Mouse (Mus musculus): ENCODE measurements at regions not wholly inside any gene's neighbourhood (a gene's known extent, or its start where the extent isn't known, plus 50 kb on each side); places are given as distances from the start of the nearest gene placed in this dataset.

DNA sequence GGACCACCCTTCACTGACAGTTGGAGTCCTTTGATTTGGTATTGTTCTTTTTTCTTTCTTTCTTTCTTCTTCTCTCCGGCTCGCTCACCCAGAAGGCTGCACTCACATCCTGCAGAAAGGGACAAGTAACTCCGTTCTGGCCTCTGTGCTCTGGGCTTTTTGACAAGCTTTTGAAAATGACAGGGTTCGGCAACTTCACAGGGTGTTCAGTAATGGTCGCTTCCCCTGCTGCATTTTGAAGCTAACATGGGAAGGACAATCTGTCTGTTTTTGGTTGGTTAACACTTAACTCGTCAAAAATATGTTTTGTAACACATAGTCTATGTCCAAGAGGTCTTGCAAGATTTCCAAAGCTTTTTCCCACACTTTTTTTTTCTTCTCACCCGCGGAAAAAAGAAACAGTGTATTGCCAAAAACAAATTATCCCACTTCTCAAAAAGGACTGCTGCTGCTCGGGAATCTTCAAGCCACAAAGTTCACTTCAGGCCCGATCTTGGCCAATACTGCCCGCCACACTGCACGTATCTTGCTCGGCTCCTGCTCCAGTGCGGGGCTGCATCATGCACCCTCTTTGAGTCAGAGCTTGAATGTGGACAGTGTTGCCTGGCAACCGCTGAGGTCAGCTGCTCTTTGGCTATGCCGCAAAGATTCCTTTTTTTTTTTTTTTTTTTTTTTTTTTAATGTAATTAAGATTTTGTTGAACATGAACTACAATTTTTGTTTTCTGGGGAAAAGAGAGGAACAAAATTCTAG, 209.4 kb upstream of the Inhba start:
- no peak for ATAC-seq (ENCODE audit: poor library complexity, severe bottlenecking)

DNA sequence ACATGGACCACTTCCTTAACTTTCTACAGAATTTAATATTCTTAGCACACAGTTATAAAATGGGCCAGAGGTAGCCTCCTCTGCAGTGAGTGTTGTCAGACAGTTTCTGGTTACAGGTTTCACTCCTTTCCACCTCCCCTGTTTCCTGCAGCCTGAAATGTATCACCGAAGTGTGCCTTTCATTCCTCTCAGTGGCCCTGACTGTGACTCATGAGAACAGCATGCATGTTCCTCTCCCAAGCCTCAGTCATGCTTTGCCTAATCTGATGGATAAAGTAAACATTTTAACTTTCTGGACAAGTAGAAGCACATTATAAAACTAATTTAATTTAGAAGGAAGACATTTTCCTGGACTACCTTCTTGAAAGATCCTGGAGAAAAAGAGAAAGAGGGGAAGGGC, 207.7 kb upstream of the Inhba start:
- no peak for ATAC-seq (ENCODE audit: poor library complexity, severe bottlenecking)

DNA sequence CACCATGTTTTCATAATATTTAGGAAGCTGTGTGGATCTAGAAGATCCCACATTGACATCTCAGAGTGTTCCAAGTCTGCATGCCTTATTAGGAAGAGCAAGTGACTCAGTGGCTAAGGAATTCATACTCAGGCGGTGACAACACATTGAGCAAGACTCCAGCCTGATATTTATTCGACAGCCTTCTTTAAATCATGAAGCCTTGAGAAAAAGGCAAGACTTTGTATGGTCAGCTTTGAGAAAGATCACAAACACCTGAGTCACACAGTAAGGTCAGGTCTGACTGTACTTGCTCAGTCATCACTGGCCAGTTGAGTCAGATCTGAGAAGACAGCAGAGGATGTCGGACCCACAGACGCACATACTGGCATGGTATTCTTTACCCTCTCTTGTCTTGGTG, 204.7 kb upstream of the Inhba start:
- ATAC-seq (ENCODE audit: poor library complexity, severe bottlenecking), result no peak

DNA sequence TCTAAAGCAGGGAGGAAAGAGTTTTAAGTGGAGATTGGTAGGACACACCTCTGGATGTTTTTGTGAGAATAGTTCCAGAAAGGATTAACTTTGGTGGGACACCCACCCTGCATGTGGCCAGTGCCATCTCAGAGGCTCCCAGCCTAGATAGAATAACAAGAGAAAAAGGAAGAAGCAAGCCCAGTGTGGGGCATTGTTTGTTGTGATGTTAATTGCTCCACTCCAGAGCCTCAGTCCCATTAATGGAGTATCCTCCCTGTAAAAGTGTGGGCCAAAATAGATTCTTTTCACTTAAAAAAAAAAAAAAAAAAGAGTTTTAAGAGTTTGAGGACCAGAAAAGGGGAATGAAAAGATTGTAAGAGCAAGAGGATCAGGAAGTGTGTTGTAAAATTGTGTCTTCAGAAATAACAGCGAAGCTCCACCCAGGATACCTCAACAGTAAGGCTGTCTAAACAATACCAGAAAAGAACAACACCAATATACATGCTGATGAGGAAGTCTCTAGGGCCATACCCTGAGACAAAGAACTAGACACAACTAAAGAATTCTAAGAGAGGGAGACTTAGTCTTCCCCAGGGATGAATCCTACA, 189.3 kb upstream of the Inhba start:
- peak; percentile 64 for ATAC-seq (ENCODE audit: poor library complexity, severe bottlenecking)

DNA sequence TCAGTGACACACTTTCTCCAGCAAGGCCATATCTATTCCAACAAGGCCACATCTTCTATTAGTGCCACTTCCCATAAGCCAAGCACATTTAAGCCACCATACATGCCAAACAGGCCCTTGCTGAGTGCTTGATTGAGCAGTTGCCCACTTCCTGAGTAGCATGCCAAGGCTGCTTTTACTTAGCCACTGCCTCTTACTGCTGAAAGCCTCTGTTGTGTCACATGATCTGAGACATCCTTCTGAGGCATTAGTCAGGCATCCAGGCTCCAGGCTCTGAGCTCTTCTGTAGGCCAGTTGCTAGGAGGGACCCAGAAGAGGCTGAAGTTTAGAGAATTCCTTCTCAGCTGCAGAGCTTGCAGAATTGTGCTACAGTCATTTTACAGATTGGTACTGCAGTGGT, 165.8 kb upstream of the Inhba start:
- peak; percentile 36 for ATAC-seq (ENCODE audit: poor library complexity, severe bottlenecking)

DNA sequence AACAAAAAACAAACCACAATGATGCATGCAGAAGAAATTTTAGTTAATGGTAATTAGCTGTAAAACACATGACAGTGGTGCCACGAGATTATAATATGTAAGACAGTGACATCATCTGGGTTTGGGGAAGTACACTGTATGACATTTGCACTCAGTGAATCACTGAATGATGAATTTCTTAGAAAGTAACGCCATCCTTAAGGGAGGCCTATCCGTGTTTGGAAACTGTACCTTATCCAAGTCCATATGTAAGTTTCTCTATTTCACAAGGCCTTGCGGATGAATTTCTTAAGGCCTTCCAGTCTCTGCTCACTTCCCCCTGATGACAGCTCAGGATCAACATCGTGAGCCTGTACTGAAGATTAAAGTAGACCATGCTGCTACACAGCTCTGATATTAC, 163.6 kb upstream of the Inhba start:
- peak; percentile 64 for ATAC-seq (ENCODE audit: poor library complexity, severe bottlenecking)

DNA sequence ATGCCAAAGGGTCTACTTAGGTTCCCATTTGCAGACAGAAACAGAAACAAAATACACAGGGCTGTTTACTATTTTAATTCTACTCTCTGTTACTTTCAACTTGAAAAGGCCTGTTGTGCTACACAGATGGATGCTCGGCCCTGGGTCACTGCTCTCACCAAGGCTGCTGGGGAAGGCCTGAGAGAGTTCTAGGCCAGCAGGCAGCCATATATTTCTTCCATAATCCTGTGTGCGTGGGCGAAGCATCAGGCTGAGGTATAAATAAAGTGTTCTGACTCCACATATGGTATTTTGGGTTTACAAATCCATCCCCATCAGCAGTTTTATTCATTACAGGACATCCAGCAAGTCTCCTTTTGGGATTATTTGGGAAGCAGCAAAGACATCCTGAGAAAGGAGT, 162.5 kb upstream of the Inhba start:
- ATAC-seq (ENCODE audit: poor library complexity, severe bottlenecking), result no peak

DNA sequence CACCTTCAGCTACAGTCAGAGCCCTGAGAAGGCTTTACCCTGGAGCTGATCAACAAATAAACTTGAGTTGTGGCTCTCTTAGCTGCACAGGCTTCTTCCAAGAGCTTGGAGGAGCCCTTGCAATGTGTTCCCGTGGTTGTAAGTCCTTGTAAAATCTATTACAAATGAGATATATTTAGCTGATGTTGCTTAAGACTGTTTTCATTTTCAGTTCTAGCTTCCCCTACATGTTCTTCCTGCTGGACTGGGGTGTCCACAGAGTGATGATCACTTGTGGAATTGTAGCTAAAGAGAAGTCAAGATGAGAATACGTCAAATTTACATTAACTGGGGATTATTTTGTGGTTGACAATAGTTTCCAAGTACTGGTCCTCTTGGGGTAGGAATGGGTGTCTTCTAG, 161.3 kb upstream of the Inhba start:
- peak; percentile 67 for ATAC-seq (ENCODE audit: poor library complexity, severe bottlenecking)

DNA sequence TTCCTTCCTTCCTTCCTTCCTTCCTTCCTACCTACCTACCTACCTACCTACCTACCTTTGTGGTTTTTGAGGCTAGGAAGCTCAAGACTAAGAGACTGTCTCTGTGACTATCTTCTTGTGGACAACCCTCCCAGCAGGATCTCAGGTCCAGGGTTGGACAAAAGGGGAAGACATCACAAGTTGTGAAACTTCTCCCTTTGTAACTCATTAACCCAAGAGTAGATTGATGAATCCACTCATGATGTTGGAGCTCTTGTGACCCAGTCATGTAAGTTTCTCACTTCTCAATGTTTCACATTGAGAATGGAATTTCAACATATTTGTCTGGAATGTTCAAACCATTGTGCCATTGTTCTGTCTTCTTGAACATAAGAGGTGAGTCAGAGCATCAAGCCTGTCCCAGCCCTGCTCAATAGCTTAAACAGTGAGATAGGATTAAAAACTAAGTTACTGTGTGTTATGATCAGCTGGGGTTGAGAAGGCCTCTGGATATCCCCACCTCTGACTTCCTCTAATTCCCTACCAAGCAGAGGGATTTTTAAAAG, 158.6 kb upstream of the Inhba start:
- ATAC-seq (ENCODE audit: poor library complexity, severe bottlenecking), result peak; percentile 68

DNA sequence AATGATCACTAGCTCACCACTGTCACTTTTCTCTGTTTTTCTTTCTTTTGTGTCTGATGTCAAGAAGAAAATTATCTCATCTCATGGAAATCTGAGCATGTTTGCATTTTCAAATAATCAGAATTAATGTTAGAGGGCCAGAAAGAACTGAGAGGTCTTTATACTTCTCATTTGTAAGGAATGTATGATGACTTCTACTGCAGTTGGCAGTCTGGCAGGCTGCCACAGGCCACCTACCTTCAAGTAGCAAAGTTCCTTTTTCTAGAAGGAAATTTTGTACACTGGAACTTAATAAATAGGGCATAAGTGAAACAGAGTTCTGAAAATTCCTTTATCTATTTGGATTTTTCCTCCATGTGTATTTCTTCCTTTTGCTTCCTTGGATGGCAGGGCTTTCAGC, 148.7 kb upstream of the Inhba start:
- ATAC-seq (ENCODE audit: poor library complexity, severe bottlenecking), result no peak

DNA sequence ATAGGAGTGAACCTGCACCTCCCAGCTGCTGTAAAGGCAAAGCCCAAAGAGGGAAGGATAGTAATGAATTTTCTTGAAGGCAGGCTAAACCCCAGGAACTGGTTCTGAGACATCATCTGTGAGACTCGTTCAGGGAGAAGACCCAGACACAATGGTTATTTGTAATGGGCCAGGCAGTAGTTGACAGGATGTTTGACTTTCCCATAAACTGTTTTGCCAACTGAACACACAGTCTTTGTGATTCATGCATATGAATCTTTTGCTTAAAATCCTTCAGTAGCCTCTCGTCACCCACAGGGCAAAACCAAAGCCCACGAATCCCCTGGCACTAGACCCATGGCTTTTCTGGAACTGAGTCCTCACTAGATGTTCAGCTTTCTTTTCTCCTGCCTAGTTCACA, 148.3 kb upstream of the Inhba start:
- ATAC-seq (ENCODE audit: poor library complexity, severe bottlenecking), result no peak

DNA sequence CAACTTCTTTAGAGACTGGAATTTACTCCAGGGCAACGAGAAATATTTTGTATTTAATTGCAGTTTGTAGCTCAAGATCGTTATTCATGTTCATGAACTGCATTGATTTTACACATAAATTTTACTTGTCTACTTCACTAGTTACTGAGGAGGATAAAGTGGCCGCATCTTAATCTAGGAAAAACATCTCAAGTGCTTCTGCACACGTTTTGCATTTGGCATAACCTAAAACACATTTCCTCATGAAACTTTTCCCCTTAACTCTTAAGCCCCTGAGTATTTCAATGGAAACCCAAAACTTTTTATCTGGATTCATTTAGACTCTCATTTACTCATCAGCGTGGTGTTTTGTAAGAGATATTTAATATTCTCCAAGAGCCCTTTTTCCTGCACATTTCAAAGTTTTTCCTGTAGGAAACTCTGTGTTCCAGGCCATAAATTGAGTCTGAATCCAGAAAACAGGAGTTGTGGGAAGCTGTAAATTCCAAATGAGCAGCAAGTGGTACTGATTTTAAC, 144.5 kb upstream of the Inhba start:
- ATAC-seq (ENCODE audit: poor library complexity, severe bottlenecking), result no peak

DNA sequence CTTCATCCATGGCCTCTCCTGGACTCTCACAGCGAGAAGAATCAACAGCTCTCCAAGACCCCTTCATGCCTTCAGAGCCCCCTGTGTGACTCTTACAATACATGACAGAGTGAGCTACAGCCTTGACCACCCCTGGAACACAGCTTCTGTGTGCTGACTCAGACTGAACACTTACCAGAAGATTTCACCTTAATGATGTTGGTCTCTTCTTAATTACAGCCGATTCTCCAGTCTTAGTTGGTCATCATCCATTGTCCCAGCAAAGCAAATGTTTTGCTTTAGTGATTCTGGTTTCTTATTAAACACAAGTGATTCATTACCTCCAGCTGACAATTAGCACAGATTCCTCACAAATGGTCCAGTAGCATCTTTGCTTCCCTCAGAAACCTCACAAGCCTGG, 134.0 kb upstream of the Inhba start:
- ATAC-seq (ENCODE audit: poor library complexity, severe bottlenecking), result no peak

DNA sequence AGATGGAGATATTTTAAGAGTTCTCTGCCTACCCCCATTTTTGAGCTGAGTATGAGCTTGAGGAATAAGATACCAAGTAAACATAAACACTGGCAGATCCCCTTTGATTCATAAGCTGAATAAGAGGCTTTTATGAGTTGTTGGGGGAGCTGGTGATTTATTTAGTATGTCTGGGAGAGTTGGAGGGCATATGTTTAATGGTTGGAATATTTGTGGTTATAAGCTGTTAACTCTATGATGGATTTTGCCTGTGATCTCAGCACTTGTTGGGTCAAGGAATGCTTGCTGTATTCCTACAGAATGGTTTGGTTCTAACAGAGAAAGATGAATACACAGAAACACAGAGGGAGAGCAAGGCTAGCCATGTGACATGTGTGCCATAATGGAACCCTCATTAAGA, 132.1 kb upstream of the Inhba start:
- no peak for ATAC-seq (ENCODE audit: poor library complexity, severe bottlenecking)

DNA sequence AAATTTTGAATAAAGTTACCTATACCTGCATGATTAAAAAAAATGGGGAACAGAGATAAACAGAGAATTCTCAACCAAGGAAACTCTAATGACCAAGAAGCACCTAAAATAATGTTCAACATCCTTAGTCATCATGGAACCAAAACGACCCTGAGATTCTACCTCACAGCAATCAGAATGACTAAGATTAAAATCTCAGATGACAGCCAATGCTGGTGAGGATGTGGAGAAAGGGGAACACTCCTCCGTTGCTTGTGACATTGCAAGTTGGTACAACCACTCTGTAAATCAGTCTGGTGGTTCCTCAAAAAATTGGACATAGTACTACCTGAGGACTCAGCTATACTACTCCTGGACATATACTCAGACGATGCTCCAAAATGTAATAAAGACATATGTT, 120.9 kb upstream of the Inhba start:
- ATAC-seq (ENCODE audit: poor library complexity, severe bottlenecking), result peak; percentile 87

DNA sequence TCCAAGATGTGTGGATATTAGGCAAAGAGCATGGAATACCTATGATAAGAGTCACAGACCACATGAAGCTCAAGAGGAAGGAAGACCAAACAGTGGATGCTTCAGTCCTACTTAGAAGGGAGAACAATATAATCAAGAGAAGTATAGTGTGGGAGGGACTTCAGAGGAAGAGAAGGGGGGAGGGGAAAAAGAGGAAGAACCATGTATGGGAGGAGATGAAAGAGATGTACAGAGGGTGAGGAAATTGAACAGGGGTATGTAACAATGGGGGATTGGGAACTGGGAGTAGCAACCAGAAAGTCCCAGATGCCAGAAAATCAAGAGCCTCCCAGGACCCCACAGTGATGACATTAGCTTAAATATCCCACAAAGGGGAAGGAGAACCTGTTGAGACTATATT, 120.2 kb upstream of the Inhba start:
- ATAC-seq (ENCODE audit: poor library complexity, severe bottlenecking), result peak; percentile 91

DNA sequence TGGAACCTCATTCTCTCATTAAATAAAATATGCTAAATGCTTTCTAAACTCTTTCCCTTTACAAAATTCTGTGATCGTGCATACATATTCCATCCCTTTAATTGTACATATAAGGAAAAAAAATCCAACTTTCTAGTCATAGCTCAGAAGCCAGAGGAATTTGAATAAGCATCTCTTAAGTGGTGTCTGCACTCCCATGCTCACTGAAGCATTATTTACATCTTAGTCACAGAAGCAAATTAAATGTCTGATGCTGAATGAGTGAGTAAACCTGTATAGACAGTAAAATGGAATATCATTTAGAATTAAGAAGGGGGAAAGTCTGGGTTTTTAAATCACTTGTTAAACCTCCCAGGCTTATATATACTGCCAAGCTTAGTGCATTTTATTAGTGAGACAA, 113.5 kb upstream of the Inhba start:
- no peak for ATAC-seq (ENCODE audit: poor library complexity, severe bottlenecking)

DNA sequence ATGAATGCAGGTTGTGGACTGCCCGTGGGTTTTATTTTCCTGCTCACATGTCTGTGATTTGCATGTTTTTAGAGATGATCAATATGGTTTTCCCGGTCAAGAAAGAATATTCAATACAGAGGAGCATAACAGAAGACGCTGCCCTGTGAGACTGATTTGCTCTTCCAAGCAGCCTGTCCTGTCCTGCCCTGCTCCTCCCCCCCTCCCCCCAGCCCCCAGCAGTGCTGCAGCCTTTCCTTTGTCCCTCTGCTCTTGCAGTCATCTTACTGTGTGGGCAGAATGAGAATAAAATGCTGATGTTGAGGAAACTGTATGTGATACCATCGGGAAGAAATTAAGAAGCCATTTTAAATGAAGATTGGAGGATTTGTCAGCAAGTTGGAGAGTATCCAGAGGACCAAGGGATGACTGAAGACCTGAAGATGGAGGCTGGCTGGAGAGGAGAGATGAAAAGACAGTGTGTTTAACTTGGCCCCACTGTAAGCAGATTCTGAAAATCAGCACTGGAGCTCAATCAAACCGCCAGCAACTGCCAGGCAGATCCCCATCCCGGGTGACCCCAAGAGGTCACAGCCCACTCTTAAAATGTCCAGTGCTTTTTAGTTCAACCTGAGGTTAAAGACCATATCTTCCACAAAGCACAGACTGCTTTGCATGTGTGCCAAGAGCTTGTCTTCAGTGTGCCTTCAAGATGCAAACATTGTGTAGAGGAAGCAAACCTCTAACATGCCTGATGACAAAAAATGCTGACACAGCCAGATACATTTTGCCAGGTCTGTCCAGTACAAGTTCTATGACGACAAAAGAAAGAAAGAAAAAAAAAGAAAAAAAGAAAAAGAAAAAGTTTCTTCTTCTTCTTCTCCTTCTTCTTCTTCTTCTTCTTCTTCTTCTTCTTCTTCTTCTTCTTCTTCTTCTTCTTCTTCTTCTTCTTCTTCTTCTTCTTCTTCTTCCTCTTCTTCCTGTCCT, 109.7 kb upstream of the Inhba start:
- ATAC-seq (ENCODE audit: poor library complexity, severe bottlenecking), result no peak

DNA sequence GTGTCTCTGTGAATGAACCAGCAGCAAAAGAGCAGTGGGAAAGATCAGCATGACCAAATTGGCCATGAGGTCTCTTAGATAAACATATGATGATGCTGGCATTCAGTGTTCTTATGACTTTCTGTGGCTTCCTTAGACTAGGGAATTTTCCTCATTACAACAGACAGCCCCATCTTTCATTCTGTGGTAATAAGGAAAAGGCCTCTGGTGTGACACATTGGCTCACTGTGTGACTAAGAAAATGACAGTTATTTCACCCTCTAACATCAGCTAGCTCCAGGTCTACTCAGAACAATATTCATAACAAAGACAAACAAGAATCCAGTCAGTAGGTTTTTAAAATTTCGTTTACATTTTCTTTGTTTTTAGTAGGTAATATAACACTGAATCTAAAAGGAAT, 103.8 kb upstream of the Inhba start:
- no peak for ATAC-seq (ENCODE audit: poor library complexity, severe bottlenecking)

DNA sequence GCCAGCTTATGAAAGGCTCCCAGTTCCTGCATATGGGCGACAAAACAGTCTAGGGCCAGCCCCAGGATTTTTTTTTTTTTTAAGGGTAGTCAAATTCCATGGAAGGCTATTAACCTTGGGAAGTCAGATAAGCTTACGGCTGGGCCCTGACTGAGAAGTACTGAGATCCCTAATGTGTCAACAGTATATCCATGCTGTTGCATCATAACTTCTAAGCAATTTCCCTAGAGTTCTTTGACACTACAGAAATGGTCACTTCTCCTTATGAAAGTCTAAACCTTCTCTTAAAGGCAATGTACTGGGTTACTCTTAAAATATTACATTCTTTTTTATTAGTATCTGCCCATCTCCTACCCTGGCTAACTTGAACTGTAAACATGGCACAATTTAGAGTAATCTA, 101.1 kb upstream of the Inhba start:
- ATAC-seq (ENCODE audit: poor library complexity, severe bottlenecking), result peak; percentile 81

DNA sequence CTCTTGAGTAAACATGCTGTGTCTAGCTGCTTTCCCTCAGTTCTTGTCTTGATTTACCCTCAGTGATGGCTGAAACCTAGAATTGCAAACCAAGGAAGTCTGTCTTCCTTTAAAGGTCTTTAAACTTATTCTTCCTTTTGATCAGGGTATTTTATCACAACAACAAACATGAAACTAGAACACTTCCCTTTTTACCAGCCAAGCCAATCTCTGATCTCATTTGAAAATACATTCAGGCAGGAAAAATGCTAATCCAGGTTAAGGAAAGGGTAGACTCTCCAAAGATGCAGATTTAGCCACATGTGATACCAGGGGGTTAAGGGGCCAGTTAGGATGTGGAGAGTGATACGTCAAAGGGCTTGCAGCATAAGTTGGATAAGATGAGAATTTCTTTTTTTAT, 100.4 kb upstream of the Inhba start:
- no peak for ATAC-seq (ENCODE audit: poor library complexity, severe bottlenecking)

Data from megakaryocyte, adult 5-6 weeks (primary cell).